Mouse (Mus musculus) hindbrain, postnatal 0 days (tissue): ENCODE data around the gene Tenm2. TPM values are rescaled to one million over a fixed set of nuclear protein-coding genes. Genes with fewer than 3 reads are reported as not detected.

Experiments
- ATAC-seq: fragments of 200-750 bp; cut with Nextera tagmentation; 2 replicates; pipeline ENCODE4 v1.8.0; 2017; ENCODE audit warnings: mild to moderate bottlenecking, moderate TSS enrichment, moderate library complexity
- DNase-seq: peaks from one replicate; pipeline ENCODE4 v3.0.0-alpha.2; 2015; ENCODE audit warnings: low spot score
- H3K27ac ChIP-seq: fragments of 300-500 bp; sonication (generic); 2 replicates; pipeline ENCODE4 v1.5.1; 2014; ENCODE audit warnings: mild to moderate bottlenecking
- H3K27me3 ChIP-seq: fragments of 300-500 bp; sonication (generic); 2 replicates; pipeline ENCODE4 v1.6.1; 2014; ENCODE audit warnings: low read length, mixed read lengths; ENCODE audit not compliant: insufficient read depth
- H3K36me3 ChIP-seq: fragments of 300-500 bp; sonication (generic); 2 replicates; pipeline ENCODE4 v1.6.1; 2014; ENCODE audit warnings: low read length, mixed read lengths; ENCODE audit not compliant: insufficient read depth
- H3K4me1 ChIP-seq: fragments of 300-500 bp; sonication (generic); 2 replicates; pipeline ENCODE4 v1.6.1; 2014; ENCODE audit warnings: antibody characterized with exemption, low read length, mixed read lengths; ENCODE audit not compliant: insufficient read depth
- H3K4me2 ChIP-seq: fragments of 300-500 bp; sonication (generic); 2 replicates; pipeline ENCODE4 v1.6.1; 2014; ENCODE audit warnings: low read depth, mild to moderate bottlenecking, low read length, moderate library complexity, mixed read lengths
- H3K4me3 ChIP-seq: fragments of 300-500 bp; sonication (generic); 2 replicates; pipeline ENCODE4 v1.5.1; 2014; ENCODE audit warnings: low read length
- H3K9ac ChIP-seq: fragments of 300-500 bp; sonication (generic); replicated peaks from 2 replicates; pipeline ENCODE4 v1.6.1; 2014; ENCODE audit warnings: mild to moderate bottlenecking, low read length, moderate library complexity, mixed read lengths
- H3K9me3 ChIP-seq: fragments of 300-500 bp; sonication (generic); 2 replicates; pipeline ENCODE4 v1.6.1; 2016; ENCODE audit warnings: low read length, mixed read lengths
- CTCF ChIP-seq: IDR thresholded peaks from 2 replicates; pipeline ENCODE4 v1.5.1; 2016; ENCODE audit warnings: antibody characterized with exemption, control low read depth, low read depth
- WGBS: fragments of 180-500 bp; shearing (Covaris S2); extraction: QIAGEN DNeasy Blood & Tissue Kit; methylation state at CpG from one replicate; pipeline ENCODE4 v1.1.7; 2014; 5-methylcytosine and 5-hydroxymethylcytosine counted together
- polyA plus RNA-seq: library from polyadenylated mRNA; unstranded; fragments of >200 nt; fragmentation: Nextera tagmentation; extraction: Ambion mirVana; gene quantifications from 2 replicates; pipeline ENCODE4 v1.2.1, GENCODE M21; 2015
- total RNA-seq: library from RNA; depleted of rRNA; stranded (reverse); fragments of >200 nt; gene quantifications from 2 replicates; pipeline ENCODE4 v1.2.3, GENCODE M21; 2014

The Tenm2 gene
- total and polyA plus RNA-seq, 2 experiments from 2014 or later: 30.1 to 78.0 TPM

DNA sequence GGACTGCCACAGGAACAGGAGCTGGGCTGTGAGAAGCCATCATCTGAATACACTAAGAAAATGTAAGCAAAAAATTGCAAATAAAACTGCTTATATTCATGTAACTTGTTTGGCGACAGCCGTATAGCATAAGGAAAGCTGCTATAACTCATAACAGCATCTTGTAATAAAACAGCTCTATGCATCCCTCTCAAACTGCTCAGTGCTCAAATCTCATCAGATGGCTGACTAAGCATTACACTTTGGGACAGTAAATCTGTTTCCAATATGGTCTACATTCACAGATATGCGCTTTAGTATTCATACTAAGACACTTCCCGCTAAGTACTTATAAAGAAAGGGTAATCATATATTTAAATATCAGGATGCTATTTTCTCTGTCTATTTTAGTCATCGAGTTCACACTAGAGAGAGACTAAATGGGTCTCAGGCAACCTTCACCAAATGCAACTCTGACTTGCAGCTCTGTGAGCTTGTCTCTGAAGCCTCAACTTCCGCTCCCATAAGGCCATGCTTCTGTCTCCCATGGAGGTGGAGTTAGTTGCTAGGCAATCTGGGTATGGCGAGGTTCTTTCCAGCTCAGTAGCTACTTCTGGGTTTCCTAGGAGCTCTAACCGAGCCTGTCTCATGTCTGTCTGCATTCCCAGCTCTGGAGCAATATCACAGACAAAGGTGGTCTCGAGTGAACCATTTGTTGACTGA lies 308.9 kb downstream of the Tenm2 start:
- Histone ChIP-seq H3K9me3 (no peaks in the 10 kb centered on the region), H3K27me3 (no peaks in the 10 kb centered on the region), H3K27ac (no peak overlapping the region), H3K9ac (no peak overlapping the region), H3K4me1 (no peaks in the 10 kb centered on the region), H3K36me3 (no peaks in the 10 kb centered on the region), H3K4me2 (no peak overlapping the region), H3K4me3 (no peak overlapping the region)
- no peak for TF ChIP-seq CTCF
- WGBS: 67% methylated on average over 9 of the region's 9 CpGs
- ATAC-seq (no peak), DNase-seq (peak; percentile 16)

DNA sequence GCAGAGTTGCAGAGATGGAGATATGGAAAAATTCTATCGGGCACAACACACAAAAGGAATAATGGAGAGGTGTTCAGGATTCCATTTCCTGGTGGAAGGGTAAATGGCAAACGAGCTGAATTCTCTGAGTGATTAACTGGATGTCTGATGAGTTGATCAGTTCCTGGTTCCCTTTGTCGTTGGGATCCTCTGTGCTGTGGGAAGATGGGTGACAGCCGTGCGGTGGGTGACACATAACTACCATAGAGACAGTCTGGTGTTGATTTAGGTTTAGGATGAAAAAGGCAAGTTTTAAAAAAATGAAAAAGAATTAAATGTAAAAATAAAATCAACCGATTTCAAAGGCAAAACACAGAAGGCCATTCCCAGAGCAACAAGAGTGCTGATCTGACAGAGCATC lies 316.5 kb downstream of the Tenm2 start:
- Histone ChIP-seq H3K4me1 (no peaks in the 10 kb centered on the region), H3K9me3 (no peaks in the 10 kb centered on the region), H3K27ac (no peak overlapping the region), H3K36me3 (no peaks in the 10 kb centered on the region), H3K27me3 (no peaks in the 10 kb centered on the region), H3K4me2 (no peak overlapping the region), H3K4me3 (no peak overlapping the region), H3K9ac (no peak overlapping the region)
- WGBS: 87% methylated on average over 6 of the region's 6 CpGs
- no peak for ATAC-seq
- DNase-seq: no peak
- no peak for TF ChIP-seq CTCF

DNA sequence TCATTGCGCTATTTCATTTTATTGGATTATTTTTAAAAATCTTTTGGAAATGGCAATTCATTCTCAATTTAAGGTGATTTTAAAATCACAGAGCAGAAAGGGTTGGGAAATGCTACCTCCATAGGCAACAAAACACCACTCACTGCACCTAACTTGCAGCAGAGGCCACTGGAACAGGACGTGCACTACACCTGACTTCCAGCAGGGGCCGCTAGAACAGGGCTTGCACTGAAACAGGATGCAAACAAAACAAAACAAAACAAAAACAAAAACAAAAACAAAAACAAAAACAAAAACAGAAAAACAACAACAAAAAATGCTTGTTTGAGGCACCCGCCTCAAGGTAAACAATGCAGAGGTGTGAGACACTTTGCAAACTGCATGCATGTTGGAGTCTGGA lies 324.4 kb downstream of the Tenm2 start:
- no peaks in the 10 kb centered on the region for H3K36me3 ChIP-seq
- no peak overlapping the region for H3K4me2 ChIP-seq
- H3K27me3 ChIP-seq: no peaks in the 10 kb centered on the region
- TF ChIP-seq CTCF: peak; percentile 69
- 75% methylated on average over 4 of the region's 4 CpGs for WGBS
- H3K4me1 ChIP-seq: no peaks in the 10 kb centered on the region
- no peaks in the 10 kb centered on the region for H3K9me3 ChIP-seq
- no peak overlapping the region for H3K4me3 ChIP-seq
- DNase-seq (no peak), ATAC-seq (no peak)
- no peak overlapping the region for H3K9ac ChIP-seq
- no peak overlapping the region for H3K27ac ChIP-seq

DNA sequence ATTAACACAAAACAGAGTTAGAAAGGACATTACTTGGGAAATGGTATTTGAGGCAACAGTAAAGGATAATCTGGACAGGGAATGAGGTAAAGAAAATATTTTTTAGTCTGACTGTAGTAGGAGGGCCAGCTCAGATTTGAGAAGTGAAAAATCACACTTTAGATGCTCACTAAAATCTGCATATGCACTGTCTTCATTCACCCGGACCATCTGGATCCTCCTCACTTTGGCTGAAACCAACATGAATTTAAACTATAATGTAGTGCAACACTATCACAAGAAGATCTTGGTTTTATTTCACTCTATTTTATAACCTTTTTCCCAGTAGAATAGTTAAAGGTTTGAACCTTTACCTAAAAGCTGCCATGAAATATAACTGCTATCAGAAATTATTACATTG lies 326.7 kb downstream of the Tenm2 start:
- ATAC-seq: no peak

DNA sequence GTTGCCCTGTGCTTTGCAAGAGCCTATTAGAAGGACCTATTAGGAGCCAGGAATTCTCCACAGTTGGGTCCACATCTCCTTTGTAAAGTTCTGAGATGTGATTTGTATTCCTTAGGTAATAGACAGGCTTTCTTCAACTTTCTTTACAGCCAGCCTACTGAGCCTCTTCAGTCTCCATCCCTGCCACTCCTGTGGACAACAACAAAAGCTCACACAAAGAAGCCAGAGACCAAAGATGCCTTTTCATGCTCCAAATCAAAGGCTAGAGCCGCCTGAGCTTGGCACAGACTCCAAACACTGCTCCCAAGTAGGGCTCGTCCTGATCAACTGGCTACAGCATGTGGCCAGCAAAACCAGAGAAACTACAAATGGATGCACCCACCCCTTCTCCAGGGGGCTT lies 333.5 kb downstream of the Tenm2 start:
- ATAC-seq: no peak
- Histone ChIP-seq H3K4me3 (no peak overlapping the region), H3K4me2 (no peak overlapping the region), H3K27me3 (no peaks in the 10 kb centered on the region), H3K9me3 (no peaks in the 10 kb centered on the region), H3K27ac (no peak overlapping the region), H3K9ac (no peak overlapping the region), H3K36me3 (no peaks in the 10 kb centered on the region), H3K4me1 (no peaks in the 10 kb centered on the region)
- WGBS: 12% methylated on average over 2 of the region's 2 CpGs
- no peak for DNase-seq
- TF ChIP-seq CTCF: no peak

More for the DNA sequence above, 326.7 kb downstream of the Tenm2 start:
- DNase-seq: no peak
- no peaks in the 10 kb centered on the region for H3K9me3 ChIP-seq
- no peak overlapping the region for H3K9ac ChIP-seq
- no peak overlapping the region for H3K4me2 ChIP-seq
- H3K27me3 ChIP-seq: no peaks in the 10 kb centered on the region
- H3K4me1 ChIP-seq: no peaks in the 10 kb centered on the region
- 83% methylated on average over 1 of the region's 1 CpGs for WGBS
- no peak for TF ChIP-seq CTCF
- H3K27ac ChIP-seq: no peak overlapping the region
- no peak overlapping the region for H3K4me3 ChIP-seq
- H3K36me3 ChIP-seq: no peaks in the 10 kb centered on the region

DNA sequence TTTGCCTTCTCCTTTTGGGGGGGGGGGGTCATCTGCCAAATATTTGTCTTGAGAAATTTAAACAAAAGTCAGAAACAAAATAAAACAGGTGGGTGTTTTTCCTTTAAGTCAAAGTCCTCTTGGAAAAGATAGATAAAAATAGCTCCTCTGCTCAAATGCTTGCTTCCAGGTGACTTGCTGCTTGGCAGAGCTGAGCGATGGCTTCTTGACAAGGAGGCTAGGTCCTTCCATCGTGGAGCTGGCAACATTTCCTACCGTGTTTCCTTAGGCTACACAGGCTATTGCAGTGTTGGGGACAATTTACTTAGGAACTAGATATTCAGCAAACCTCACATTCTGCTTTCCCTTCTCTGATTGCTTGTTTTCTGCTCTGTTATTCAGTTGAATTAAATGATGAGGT lies 342.7 kb downstream of the Tenm2 start:
- no peak for TF ChIP-seq CTCF
- no peak overlapping the region for H3K4me3 ChIP-seq
- ATAC-seq (no peak), DNase-seq (no peak)
- H3K4me2 ChIP-seq: no peak overlapping the region
- WGBS: 52% methylated on average over 3 of the region's 3 CpGs
- no peaks in the 10 kb centered on the region for H3K27me3 ChIP-seq
- H3K9me3 ChIP-seq: no peaks in the 10 kb centered on the region
- H3K36me3 ChIP-seq: no peaks in the 10 kb centered on the region
- no peaks in the 10 kb centered on the region for H3K4me1 ChIP-seq
- no peak overlapping the region for H3K27ac ChIP-seq
- H3K9ac ChIP-seq: no peak overlapping the region

DNA sequence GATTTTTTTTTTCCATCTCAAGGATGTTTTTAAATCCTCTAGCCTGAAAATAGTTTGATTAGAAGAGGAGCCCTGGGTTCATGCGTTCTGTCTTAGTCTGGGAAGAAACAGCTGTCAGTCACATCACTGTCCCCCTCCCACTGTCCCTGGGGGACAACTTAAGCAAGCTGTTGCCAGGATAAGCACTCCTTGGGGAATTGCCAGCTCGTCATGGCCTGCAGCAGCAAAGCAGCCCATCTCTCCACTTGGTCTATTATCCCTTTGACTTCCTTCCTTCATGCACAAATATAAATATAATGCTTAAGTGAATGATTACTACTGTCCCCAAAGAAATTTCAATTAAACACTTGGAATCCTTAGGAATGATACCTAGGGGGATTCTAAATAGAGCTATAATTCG lies 344.7 kb downstream of the Tenm2 start:
- TF ChIP-seq CTCF: no peak
- Histone ChIP-seq H3K27ac (no peak overlapping the region), H3K4me1 (no peaks in the 10 kb centered on the region), H3K4me2 (no peak overlapping the region), H3K9me3 (no peaks in the 10 kb centered on the region), H3K4me3 (no peak overlapping the region), H3K27me3 (no peaks in the 10 kb centered on the region), H3K36me3 (no peaks in the 10 kb centered on the region), H3K9ac (no peak overlapping the region)
- DNase-seq (peak; percentile 48), ATAC-seq (no peak)
- 31% methylated on average over 3 of the region's 3 CpGs for WGBS
